Mouse (Mus musculus) right cerebral cortex, postnatal 10 days (tissue): ENCODE results near the gene Skap1.
"Not testable (repeated sequence)": the region's sequence is repeated elsewhere in the genome, so short reads cannot be mapped to it uniquely, and the experiment has no call there.

Experiments used
- DNase-seq, 2 experiments: peaks; one replicate each; pipeline ENCODE4 v3.0.0; 2021; ENCODE audit warnings: low spot score in 2 of 2

Gene Skap1

DNA sequence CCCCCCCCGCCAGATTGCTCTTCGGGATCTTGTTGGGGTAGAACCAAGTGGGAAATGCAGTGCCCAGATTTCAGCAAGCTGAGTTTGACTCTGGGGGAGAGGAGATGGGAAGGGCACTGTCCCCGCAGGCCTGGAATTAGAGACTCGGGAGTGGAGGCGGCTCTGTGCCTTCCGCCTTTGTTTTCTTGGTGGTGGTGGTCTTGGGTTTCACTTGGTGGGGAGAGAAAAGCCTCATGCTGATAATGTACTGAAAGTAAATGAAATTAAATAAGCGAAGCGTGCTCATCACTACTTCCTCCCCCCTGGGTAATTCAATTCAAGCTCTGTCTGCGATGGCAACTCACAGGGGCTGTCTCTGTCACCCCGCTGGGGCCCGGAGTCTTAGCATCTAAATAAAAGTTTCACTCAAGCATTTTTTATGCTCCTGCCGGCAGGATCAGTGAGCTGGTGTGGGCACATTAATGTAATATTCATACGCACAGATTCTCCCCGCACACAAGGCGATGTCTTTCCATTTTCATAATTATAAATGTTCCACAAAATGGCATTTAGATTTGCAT lies 231.9 kb downstream of the Skap1 start:
- no peak for DNase-seq

DNA sequence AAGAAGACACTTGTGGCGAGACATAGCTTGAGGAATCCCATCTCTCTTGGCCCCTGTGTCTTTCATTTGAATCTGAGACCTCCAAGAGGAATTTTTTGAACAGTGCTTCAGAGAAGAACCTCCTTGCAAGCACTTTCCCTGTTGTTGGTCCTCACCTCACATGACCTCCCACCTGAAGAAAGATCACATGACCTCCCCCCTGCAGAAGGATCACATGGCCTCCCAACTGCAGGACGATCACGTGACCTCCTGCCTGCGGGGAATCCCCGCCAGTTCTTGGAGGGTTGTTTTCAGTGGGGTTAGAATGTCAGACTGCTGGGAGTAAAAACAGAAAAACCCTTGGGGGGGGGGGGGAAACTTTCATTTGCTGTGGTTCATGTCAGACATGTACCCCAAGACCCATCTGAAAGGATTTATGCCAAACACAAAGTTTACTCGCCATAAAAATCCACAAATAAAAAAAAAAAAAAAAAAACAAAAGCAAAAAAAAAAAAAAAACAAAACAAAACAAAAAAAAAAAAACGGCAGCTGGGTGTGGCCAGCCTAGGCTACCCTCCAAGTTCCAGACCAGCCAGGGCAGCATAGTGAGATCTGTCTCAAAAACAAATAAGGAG lies 232.6 kb downstream of the Skap1 start:
- DNase-seq: no peak

GRCm38 (mm10) chr11:96697467-96697866 lies 233.1 kb downstream of the Skap1 start:
- DNase-seq: no peak

GRCm38 (mm10) chr11:96703813-96704212 lies 239.4 kb downstream of the Skap1 start:
- no peak for DNase-seq

DNA sequence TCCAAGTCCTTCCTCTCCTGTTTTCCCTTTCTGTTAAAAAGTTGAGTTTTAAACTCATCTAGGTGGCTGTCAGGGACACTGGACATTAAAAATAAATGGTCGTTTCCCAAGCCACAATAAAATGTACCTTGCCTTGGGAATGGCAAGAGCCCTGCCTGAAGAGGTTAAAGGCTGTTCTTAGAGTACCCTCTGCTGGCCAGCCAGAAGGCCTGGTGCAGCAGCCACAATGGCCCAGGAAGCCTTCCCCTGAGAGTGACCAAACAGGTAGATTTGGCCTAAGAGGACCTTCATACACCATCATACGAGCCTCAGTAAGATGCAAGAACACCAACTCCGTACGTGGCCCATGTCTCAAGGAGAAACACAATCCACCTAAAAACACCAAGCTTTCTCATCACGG lies 246.9 kb downstream of the Skap1 start:
- no peak for DNase-seq

- DNase-seq: no peak
Measured at GRCm38 (mm10) chr11:96711670-96712069, 247.3 kb downstream of the Skap1 start.

- peak; percentile 29 to 37 for DNase-seq
Measured at GRCm38 (mm10) chr11:96713210-96714005, 249.0 kb downstream of the Skap1 start.

DNA sequence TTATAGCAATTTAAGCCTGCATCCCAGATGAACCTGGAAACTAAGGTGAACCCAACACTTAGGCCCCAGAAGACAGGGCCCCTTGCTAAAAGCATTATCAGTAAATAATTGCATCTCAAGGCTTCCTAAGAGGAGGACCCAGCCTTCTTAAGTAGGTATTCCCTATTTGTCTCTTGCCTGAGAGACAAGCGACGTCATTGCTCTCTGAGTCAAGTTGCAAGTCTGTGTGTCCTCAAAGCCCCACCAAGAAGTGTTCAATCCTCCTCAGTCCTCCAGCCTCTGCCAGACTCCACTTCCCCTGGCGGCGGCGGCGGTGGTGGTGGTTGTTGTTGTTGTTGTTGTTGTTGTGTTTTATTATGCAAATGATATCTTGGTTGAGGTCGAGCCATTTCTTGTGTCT lies 249.6 kb downstream of the Skap1 start:
- DNase-seq: no peak

- not testable (repeated sequence) for DNase-seq
Measured at GRCm38 (mm10) chr11:96715168-96715567, 250.8 kb downstream of the Skap1 start.

- no peak for DNase-seq
Measured at GRCm38 (mm10) chr11:96718609-96719008, 254.2 kb downstream of the Skap1 start.

DNA sequence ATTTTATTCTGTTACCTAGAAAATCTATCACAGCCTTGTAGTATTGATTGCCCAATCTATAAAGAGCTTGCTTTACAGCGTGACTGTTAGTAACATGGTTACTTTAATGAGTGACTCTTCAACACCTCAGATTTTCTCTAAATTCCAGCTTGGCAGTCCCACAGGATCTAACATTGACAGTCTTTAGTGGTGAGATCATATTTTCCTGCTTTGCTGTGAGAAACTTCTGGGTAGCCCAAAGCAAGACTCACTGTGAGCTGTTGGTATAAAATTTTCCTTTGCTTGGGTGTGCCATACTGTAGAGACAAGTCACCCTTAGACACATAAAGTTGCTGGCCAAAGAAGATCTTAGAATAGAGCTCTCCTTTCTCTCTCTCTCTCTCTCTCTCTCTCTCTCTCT lies 261.4 kb downstream of the Skap1 start:
- no peak for DNase-seq

DNA sequence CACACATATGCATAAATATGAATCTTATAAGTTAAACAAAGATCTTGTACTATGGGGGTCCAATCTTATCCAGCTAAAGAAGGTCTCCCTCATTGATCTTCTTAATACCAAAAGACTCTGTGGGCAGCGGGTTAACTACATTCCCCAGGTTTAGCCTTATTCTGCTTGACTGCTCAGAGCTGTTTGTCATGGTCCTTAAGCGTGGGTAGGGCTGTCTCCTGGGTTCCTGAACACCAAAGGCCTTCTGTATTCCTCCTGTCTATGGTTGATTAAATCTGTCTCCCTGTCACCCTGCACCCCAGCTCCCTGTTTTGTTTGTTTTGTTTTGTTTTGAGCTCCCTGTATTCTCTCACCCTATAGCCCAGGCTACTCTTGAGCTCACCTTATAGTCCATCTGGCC lies 264.2 kb downstream of the Skap1 start:
- DNase-seq: no peak

DNA sequence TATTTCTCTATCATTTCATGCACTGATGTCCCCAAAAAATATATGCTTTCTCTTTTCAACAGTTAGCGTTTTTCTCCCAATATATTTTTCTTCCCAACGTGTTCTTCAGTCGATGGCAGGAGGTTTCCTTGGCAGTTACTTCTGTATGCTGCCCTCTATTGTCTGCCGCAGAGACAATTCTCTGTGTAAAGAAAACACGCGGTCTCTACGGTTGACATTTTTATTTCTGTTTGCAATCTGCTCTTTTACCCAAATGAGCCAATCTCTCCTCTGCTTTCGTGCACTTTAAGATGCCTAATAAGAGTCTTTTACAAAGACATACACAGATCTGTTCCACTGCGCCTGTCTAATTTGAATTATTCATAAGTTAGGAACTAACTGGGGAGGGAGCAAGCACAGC lies 265.1 kb downstream of the Skap1 start:
- DNase-seq: no peak

- peak in 1 of 2 experiments; percentile 32 for DNase-seq
Measured at GRCm38 (mm10) chr11:96730327-96730726, 265.9 kb downstream of the Skap1 start.

- no peak for DNase-seq
Measured at GRCm38 (mm10) chr11:96732657-96733056, 268.3 kb downstream of the Skap1 start.

DNA sequence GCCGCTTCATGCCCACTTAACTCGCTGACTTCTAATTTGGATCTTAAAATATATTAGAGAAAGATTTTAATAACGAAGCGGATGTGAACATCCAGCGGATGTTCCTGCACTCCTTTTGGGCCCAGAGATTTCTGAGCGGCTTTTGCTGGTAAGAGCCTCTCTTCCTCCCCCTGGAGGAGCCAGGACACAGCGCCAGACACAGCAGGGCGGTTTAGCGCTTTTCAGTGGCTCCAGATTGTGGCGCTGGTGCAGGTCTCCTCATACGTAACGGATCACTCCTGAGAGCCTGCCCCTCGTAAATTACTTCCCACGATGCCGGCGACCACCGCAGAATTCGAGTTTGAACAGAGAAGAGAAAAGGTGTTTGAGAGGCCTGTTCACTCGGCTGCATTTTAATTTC lies 271.5 kb downstream of the Skap1 start:
- peak; percentile 65 to 70 for DNase-seq

DNA sequence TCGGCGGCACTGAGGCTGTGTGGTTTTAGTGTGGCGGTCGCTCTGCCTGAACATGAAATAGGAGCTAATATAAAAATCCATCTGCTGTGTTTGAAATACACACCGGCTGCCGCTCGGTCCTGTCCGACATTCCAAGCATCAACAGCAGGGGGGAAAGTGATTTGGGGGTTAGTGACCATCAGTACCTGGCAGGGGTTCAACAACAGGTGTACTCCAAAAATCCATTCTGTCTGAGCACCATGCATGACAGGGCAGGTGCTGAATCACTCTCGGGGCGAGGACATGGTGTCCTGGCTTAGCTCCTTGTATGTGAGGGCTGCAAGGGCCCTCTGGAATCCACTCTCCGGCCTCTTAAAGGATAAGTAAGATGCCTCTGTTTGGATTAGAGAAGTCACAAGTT lies 272.0 kb downstream of the Skap1 start:
- no peak for DNase-seq

- no peak for DNase-seq
Measured at GRCm38 (mm10) chr11:96737673-96738471, 273.5 kb downstream of the Skap1 start.

DNA sequence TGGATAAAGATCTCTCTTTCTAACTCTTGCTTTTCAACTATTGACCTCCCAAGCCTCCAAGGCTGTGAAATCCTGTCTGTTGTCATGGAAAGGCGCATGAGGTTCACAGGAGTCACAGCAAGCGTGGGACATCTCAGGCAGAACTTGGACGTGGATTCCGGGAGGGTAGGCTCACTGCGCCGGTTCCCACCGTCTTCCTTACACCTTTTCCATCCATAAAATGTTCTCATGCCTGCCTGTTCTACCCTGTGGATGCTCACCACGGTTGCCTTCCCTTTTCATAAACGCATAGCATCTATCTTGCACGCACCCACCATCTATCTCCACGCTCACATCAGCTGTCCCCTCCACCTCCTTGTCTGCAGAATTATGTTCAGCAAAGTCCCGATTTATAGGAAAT lies 276.4 kb downstream of the Skap1 start:
- DNase-seq: no peak

DNA sequence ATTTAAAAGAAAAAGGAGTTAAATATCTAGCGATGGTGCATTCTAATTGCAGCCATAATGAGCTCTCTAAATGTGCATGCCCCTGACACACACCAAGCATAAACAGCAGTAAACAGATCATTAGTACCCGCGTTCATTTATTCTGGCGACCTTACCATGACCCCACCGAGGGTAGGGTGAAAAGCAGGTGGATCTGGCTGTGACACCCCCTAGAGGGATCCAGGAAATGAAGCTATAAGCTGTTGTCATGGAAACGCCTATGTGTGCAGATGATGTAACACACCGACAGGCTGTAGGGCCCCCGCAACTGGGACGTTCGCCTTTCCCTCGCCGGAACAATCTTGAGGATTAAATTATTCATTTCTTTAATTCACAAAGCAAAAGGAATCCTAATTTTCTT lies 277.6 kb downstream of the Skap1 start:
- DNase-seq: peak; percentile 41 to 60

DNA sequence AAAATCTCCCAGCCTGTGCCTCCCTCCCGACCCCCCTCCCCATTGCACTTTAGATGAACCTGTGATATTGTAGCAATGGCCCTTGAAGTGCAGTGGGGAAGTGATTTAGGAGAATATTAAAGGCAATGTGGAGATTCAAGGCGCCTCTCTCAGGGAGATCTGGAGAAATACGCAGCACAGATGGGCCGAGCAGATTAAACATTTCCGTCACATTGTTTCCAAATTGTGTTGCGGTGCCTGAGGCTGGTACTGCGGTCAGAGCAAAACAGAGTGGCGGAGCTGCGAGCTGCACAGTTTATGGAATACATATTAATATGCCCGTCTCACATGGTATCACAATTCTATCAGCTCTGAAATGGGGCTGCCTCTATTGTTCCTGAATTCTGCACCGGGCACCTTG lies 278.6 kb downstream of the Skap1 start:
- DNase-seq: no peak

GRCm38 (mm10) chr11:96743891-96744290 lies 279.5 kb downstream of the Skap1 start:
- no peak for DNase-seq
